Mouse (Mus musculus) lung, adult 2 months (tissue): ENCODE measurements around the gene Fam114a2.

Experiments
- CTCF ChIP-seq: fragments of 200-500 bp; IDR thresholded peaks from 2 replicates; pipeline ENCODE4 v1.5.1; 2011; ENCODE audit warnings: mild to moderate bottlenecking, low read length, control low read depth; ENCODE audit not compliant: insufficient read depth
- POLR2A ChIP-seq: fragments of 200-500 bp; IDR thresholded peaks from 2 replicates; pipeline ENCODE4 v1.6.1; 2011; ENCODE audit warnings: low read depth, mild to moderate bottlenecking, control low read depth, low read length, borderline replicate concordance; ENCODE audit errors: extremely low read depth

- TF ChIP-seq CTCF (no peak), POLR2A (no peak)
These were observed 47.4 kb downstream of the Fam114a2 start for GRCm38 (mm10) chr11:57470979-57471378.
